Mouse (Mus musculus) layer of hippocampus, postnatal 10 days (tissue): ENCODE results near the gene Pigv. TPM values are rescaled to one million over a fixed set of nuclear protein-coding genes. Genes with fewer than 3 reads are reported as not detected.

Experiments used
- DNase-seq, 2 experiments: peaks; one replicate each; pipeline ENCODE4 v3.0.0; 2021; ENCODE audit warnings: low spot score in 2 of 2
- long read RNA-seq: library from polyadenylated mRNA; stranded (forward); transcript quantifications from one replicate; pipeline ENCODE4 v2.0.0, GENCODE M21; 2023
- total RNA-seq, 2 experiments: library from RNA; stranded (reverse); gene quantifications; 2 replicates each; pipeline ENCODE4 v1.2.3; 2021

Gene Pigv
- total RNA-seq: 10 to 100 TPM in 1 of 2 experiments, 1 to 10 TPM in 1; 9.2 to 10.8 TPM
- long read RNA-seq, partial matches to known transcripts: 1 of 12 reads
- long read RNA-seq, other reads (novel, unspliced or antisense): 7 of 12 reads

DNA sequence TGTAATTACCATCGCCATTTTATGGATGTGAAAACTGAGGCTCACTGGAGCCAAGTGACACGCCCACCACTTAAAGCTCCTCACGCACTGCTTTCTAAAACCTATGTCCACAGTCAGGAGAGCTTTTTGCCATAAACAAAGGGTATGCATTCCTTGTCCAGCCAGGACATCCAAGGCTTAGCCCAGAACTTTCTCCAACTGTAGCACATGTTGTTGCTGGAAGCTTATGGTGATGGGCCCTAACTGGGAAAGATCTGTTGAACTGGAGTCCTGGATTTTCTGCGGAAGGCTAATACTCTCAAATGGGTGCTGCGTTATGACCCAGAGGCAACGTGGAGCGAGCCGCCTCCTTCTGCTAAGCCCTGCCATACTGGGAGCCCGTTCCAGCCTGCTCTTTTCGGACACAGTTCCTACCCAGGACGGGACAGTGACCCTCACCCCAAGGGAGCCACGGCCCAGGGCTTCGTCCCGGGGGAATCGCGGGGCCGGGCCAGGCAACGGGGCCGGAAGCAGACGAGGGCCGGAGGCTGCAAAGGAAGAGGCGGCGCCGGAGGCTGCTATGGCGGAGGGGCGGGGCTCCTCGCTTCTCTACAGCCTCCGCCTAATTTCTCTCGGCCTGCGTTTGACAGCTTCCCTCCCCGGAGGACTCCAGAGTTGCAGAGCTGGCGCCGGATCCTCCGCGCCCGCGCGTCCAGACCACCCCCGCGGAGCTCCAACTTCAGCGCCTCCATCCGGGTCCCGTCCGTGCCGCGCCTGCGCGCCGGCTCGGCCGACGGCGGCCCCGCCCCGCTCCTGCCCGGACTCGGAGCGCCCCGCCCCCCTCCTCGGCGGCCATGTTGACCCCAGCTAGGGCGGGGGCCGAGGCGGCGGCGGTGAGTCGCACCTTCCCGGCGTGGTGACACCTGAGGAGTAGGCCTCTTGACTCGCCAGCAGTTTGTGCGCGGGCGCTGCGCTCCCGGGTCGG lies at the start of gene Pigv:
Gene Pigv (minus strand): TSS at position 767 of the 964 bp plus-strand sequence.
- DNase-seq: peak; percentile 91 to 97

GRCm38 (mm10) chr4:133719791-133720190 lies 47.3 kb upstream of the Pigv start:
- no peak for DNase-seq

- no peak for DNase-seq
Measured at GRCm38 (mm10) chr4:133712755-133713154, 40.3 kb upstream of the Pigv start.

GRCm38 (mm10) chr4:133711307-133712076 lies 39.0 kb upstream of the Pigv start:
- DNase-seq: no peak

- DNase-seq: no peak
Measured at GRCm38 (mm10) chr4:133709395-133709794, 36.9 kb upstream of the Pigv start.

DNA sequence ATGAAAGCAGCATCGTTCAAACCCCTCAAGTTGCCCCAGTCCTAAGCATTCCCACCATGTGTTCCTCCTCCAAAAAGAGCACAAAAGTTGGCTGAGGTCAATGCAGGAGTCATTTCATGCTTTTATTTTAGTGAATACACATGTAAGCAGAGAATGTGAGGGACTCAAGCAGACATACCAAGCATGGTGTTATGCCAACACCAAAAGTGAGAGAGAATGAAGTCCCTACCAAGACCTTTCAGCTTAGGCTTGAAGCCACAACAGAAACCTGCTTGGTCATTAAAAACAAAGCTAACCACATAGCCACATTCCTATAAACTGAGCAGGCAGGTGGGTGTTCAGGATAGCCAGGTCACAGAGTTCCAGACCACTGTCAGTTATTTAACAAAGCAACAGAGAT lies 35.0 kb upstream of the Pigv start:
- no peak for DNase-seq

DNA sequence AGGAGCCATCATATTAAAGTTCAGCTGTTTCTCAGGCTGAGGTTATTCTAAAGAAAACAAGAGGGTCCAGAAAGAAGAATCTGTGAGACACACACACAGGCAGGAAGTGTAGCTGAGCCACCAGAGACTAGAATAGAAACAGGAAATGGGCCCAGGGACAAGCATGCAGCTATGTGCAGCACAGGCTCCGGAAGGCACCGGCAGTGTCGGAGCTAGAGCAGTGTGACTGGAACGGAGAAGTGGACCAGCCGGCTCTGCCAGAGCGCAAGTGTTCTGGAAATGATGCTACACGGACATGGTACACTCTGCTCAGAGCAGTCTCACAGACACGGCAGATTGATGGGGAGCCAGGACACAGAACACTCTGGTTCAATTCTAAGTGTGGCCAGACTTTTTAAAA lies 34.5 kb upstream of the Pigv start:
- DNase-seq: peak; percentile 34 to 55

GRCm38 (mm10) chr4:133705062-133705461 lies 32.6 kb upstream of the Pigv start:
- DNase-seq: no peak

DNA sequence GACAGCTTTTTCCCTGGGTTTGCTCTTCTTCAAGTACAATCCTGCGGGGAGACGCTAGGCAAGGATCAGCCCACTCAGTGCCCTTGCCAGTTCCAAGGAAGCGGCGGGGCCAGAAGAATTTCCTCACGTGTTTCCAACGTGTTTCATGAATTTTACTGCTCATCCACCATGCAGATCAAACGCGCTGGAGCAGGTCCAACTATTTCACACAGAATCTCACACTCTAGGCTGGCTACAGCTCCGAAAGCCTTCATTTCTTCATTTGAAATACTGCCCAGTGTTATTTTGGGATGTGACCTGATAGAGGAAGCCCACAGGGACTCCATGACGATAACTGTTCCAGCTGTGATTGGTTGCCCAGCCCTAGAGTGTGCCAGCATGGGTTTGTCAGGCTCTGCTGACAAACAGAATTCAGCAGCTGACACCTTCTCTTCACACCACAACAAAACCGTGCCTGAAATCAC lies 28.5 kb upstream of the Pigv start:
- peak; percentile 46 to 54 for DNase-seq

- no peak for DNase-seq
Measured at GRCm38 (mm10) chr4:133695363-133695762, 22.9 kb upstream of the Pigv start.

GRCm38 (mm10) chr4:133690252-133690651 lies 17.8 kb upstream of the Pigv start:
- DNase-seq: no peak

DNA sequence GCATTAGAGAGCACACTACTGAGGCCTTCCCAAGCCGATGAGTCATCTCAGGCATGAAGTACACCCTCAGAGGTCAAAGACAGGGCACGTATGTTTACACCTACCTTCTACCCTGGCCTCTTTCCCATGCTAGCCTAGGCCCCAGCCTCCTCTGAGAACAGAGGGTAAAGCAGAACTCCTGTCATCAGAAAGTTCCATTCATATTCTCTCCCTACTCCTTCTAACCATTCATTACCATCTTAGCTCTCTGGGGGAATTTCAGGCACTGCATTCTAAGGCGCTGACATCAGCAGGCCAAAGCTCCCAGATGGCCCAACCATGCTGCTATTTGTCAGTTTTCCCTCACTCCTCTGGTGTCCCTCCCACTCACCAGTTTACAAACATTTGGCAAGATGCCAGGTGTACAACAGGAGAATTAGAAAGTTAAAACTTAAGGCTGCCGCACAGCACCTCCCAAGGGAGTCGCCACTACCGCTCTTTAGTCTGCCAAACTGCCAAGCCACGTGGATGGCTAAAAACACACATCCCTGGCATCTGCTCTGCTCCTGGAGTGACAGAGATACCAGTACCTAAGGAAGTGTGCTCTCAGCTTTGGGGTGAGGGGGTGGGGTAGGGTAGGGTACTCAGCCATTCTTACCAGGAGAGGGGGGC lies 16.1 kb upstream of the Pigv start:
- DNase-seq: no peak

DNA sequence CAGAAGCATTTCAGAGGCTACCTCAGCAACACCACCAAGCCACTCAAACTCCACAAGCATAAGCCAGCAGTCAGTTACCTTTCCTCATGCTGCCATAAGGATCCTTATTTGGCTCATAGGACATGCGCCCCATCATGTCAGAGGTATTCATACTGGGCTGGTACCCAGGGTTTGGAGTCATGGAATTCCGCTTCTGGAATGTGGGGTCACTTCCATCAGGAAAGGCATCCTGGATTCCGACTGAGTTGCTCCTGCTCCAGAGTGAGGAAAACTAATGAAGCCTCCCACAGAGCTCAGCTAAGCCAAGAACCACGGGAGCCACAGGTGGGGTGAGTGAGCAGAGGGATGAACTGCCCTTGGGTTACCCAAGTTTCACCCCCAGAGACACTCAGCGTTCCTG lies 14.7 kb upstream of the Pigv start:
- no peak for DNase-seq

DNA sequence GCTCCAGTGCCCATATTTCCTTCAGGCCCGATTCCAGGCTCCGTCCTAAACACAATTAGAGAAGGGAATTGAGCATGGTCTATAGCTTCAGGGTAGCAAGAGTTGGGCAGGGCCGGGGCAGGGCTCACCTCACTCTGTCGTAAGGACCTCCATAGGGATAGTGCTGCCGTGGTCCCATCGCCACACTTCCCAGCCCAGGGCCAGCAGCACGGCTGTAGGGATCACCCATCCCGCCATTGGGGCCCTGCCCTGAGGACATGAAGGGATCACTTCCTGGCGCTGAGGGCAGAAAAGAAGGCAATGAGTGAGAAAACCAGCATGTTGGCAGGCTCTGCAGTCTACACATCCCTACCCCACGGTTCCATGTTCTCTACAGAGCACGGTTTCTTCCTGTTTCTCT lies 14.1 kb upstream of the Pigv start:
- DNase-seq: no peak

DNA sequence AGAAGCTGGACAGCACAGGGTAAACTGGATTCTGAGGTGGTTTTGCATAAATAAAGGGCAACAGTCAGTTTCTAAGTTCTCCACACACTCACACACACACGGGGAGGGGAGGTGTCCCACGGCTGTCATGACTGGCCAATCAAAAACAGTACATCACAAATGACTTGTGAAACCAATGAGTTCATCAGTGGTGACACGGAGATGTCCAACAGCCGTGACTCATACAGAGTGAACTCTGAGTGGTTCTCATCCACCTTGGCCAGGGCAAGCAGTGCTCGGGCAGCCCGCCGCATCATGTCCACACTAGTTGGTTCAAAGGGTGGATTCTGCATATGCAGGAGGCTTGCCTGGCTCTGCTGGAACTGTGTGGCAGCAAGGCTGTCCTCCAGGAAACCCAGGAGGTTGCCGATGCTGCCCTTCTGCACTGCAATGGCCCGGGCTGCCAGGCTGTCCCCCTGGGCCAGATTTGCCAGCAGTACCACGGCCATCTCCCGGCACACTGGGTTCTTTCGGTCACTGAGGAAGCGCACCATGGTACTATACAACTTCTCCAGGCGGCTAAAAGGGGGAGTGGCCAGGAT lies 7.8 kb upstream of the Pigv start:
- peak in 1 of 2 experiments; percentile 24 for DNase-seq

GRCm38 (mm10) chr4:133679629-133680028 lies 7.2 kb upstream of the Pigv start:
- no peak for DNase-seq

- no peak for DNase-seq
Measured at GRCm38 (mm10) chr4:133677266-133677665, 4.8 kb upstream of the Pigv start.

GRCm38 (mm10) chr4:133676189-133676588 lies 3.7 kb upstream of the Pigv start:
- DNase-seq: no peak

DNA sequence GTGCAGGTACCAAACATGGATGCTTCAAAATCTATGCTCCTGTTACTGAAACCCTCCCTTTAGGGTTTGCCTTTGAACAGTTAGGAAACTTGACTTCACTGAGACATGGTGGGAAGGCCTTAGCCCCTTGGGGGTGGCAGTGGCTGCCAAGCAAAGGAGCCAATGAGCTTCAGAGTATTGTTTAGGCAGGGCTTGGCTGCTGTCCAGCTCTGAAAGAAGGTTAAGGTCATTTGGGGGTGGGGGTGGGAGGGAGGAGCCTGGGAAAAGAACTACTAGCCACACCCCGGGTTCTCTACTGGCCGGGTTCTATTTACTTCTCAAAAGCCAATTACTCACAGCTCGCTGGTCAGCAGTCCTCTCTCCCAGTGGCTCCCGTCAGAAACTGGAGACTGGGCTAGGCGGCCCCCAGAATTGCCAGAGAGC lies 3.2 kb upstream of the Pigv start:
- peak; percentile 53 to 62 for DNase-seq

- no peak for DNase-seq
Measured at GRCm38 (mm10) chr4:133674331-133674695, 1.9 kb upstream of the Pigv start.
